Mouse (Mus musculus) lung, postnatal 0 days (tissue): ENCODE results near the gene Ppp4r3a.

ENCODE experiments used
- CTCF ChIP-seq: IDR thresholded peaks from 2 replicates; pipeline ENCODE4 v1.5.1; 2016; ENCODE audit warnings: antibody characterized with exemption, mild to moderate bottlenecking
- EP300 ChIP-seq: IDR thresholded peaks from 2 replicates; pipeline ENCODE4 v1.6.1; 2016; ENCODE audit warnings: antibody characterized with exemption, mild to moderate bottlenecking, control low read depth

DNA sequence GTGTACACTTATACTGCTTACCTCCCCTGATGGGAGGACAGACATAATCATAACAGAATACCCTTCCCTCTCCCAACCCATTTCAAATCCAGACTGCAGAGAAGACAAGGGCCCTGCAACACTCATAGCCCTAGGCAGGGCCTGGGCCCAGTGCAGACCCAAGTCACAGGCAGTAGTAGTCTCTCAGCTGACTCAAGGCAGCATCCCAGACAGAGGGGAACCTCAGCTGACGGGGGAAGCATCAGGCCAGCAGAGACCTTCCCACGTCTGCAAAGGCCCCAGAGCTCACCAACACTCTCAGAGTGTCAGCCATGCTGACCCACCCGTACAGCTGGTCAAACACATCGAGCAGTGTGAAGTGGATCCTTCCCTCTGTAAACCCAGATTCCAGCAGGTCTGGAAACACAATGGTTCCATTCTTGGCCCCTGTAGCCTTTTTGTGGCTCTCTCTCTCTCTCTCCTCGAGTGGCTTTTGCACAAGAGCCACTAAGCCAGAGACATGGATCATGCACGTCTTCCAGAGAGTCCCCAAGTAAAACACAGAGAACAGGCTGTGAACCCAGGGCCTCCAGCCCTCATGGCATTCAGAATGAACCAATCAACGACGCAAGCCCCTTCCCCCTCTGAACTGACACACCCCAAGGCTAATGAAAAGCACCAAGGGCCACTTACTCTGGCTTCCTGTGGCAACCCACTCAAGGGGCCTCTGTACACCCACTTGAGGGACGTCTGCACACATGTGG is 61.8 kb downstream of the Ppp4r3a start:
- TF ChIP-seq CTCF (no peak), EP300 (peak; percentile 61)
